Mouse (Mus musculus) liver, embryonic 14.5 days (tissue): ENCODE results near the gene Hbp1.

Experiments used
- CTCF ChIP-seq: IDR thresholded peaks from 2 replicates; pipeline ENCODE4 v1.5.1; 2016; ENCODE audit warnings: antibody characterized with exemption, low read depth, control low read depth
- EP300 ChIP-seq: IDR thresholded peaks from 2 replicates; pipeline ENCODE4 v1.6.1; 2016; ENCODE audit warnings: antibody characterized with exemption, low read depth

GRCm38 (mm10) chr12:31938391-31938997, 11.8 kb downstream of the Hbp1 start:
- TF ChIP-seq CTCF, result no peak
- no peak for TF ChIP-seq EP300
